Mouse (Mus musculus): ENCODE measurements around the gene Mapk10.

DNA sequence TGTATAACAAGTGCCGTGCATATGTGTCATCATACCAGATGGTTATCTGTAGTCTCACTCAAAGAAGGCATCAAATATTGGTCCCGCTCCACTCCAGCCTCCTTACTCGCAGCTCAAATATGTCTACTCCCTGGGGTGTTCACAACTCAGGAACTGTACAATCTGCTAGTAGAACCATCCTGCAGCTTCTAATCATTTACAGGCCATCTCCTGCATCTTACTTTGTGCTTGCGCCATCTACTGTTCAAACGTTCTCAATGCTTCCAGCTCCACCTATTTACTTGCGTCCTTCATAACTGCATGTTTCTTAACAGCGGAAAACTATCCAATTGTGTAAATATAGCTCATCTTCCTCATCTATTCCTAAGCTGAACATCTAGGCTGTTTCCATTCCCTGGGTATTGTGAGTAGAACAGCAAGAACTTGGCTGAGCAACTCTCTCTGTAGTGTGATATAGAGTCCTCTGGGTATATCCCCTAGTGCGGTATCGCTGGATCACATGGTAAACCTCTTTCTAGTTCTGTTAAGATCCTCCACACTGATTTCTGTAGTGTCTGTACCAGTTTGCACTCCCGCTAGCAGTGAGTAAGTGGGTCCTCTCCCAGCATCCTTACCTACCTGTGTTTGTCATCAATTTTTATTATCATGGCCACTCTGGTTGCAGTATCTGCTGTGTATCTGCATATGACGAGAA, 336.4 kb downstream of the Mapk10 start:
- TF ChIP-seq POLR2A (IDR thresholded peaks at IDR 0.05; ENCODE audit: low read depth, low read length) (no peak), CTCF (IDR thresholded peaks at IDR 0.05; ENCODE audit: extremely low read depth, insufficient read length, insufficient replicate concordance, low read depth, low read length) (no peak)

Data from small intestine, adult 2 months (tissue).